Mouse (Mus musculus) limb, embryonic 14.5 days (tissue): ENCODE results near the gene Lrrk1. TPM values are rescaled to one million over a fixed set of nuclear protein-coding genes. Genes with fewer than 3 reads are reported as not detected.

ENCODE experiments used
- ATAC-seq: fragments of 200-750 bp; cut with Nextera tagmentation; 2 replicates; pipeline ENCODE4 v1.8.0; 2017; ENCODE audit warnings: low read depth, moderate number of reproducible peaks, moderate TSS enrichment; ENCODE audit not compliant: low FRiP score
- DNase-seq: peaks from one replicate; pipeline ENCODE4 v3.0.0-alpha.2; 2015; ENCODE audit warnings: low spot score
- H3K27ac ChIP-seq: fragments of 300-500 bp; sonication (generic); replicated peaks from 2 replicates; pipeline ENCODE4 v1.5.1; 2014; ENCODE audit warnings: low read depth, mild to moderate bottlenecking, low read length, moderate library complexity, mixed read lengths
- H3K27me3 ChIP-seq: fragments of 300-500 bp; sonication (generic); 2 replicates; pipeline ENCODE4 v1.6.1; 2014; ENCODE audit warnings: low read length, mixed read lengths; ENCODE audit not compliant: control insufficient read depth, insufficient read depth
- H3K36me3 ChIP-seq: fragments of 300-500 bp; sonication (generic); 2 replicates; pipeline ENCODE4 v1.6.1; 2014; ENCODE audit warnings: mild to moderate bottlenecking, low read length, moderate library complexity, mixed read lengths; ENCODE audit not compliant: control insufficient read depth, insufficient read depth
- H3K4me1 ChIP-seq: fragments of 300-500 bp; sonication (generic); 2 replicates; pipeline ENCODE4 v1.6.1; 2014; ENCODE audit warnings: antibody characterized with exemption, low read length, mixed read lengths; ENCODE audit not compliant: control insufficient read depth, insufficient read depth
- H3K4me2 ChIP-seq: fragments of 300-500 bp; sonication (generic); replicated peaks from 2 replicates; pipeline ENCODE4 v1.6.1; 2014; ENCODE audit warnings: low read depth, mild to moderate bottlenecking, low read length, moderate library complexity; ENCODE audit not compliant: severe bottlenecking
- H3K4me3 ChIP-seq: fragments of 300-500 bp; sonication (generic); replicated peaks from 2 replicates; pipeline ENCODE4 v1.5.1; 2014; ENCODE audit warnings: low read length
- H3K9ac ChIP-seq: fragments of 300-500 bp; sonication (generic); 2 replicates; pipeline ENCODE4 v1.6.1; 2014; ENCODE audit warnings: mild to moderate bottlenecking, low read depth, low read length, moderate library complexity; ENCODE audit not compliant: severe bottlenecking
- H3K9me3 ChIP-seq: fragments of 300-500 bp; sonication (generic); 2 replicates; pipeline ENCODE4 v1.6.1; 2016; ENCODE audit warnings: low read length; ENCODE audit not compliant: control insufficient read depth
- POLR2A ChIP-seq: fragments of 200-500 bp; IDR thresholded peaks from 2 replicates; pipeline ENCODE4 v1.8.0; 2012; ENCODE audit warnings: inconsistent platforms, mild to moderate bottlenecking, moderate library complexity, borderline replicate concordance; ENCODE audit not compliant: insufficient read depth, insufficient read length; ENCODE audit errors: extremely low read depth
- WGBS: fragments of 180-500 bp; shearing (Covaris S2); extraction: QIAGEN DNeasy Blood & Tissue Kit; methylation state at CpG from one replicate; pipeline ENCODE4 v1.1.7; 2014; 5-methylcytosine and 5-hydroxymethylcytosine counted together
- polyA plus RNA-seq, 2 experiments: library from polyadenylated mRNA; depleted of rRNA in 1 of 2; stranded (reverse) in 1 of 2; unstranded in 1 of 2; fragments of >200 nt; fragmentation: Nextera tagmentation in 1 of 2; extraction: Ambion mirVana in 1 of 2; gene quantifications; 2 replicates each; pipeline versions ENCODE4 v1.2.1 to v1.2.3; 2012 to 2014

Gene Lrrk1
- polyA plus RNA-seq, 2 experiments, result 13.1 to 16.1 TPM

DNA sequence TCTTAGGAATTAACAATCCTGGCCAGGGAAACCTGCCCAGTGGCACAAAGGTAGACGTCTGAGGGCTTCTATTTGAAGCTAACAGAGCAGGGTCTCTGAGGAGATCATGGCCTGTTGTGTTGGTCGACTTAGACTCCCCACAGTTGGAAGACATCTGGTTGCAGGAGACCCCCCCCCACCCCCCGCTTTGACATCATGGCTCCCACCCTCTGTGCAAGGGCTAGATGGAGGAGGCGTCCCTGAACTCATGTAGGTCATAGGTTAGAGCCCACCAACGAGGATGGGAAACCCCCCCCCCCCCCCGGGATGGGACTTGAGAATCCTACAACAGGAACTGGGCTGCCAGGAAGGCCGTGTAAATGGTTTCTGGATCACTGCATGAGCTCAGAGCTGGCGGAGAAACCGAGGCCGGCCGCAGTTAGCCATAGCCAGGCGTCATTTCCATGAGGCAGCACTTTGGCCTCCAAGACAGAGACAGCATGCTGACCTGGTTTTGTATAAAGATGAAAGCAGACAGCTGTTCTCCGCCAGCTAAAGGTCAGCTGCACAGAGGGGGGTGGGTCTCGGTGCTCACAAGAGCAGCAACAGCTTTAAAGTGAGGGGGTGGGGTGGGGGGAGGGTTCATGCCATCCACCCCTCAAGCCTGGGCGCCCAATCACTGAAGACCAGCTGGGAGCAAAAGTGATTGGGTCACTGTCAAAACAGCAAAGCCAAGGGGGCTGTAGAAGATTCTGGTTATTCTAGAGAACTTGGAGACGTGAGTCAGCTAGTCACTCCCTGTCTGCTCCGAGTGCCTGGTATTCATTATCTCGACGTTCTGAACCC is 95.4 kb downstream of the Lrrk1 start:
- Histone ChIP-seq H3K9ac (no peak overlapping the region), H3K4me2 (no peak overlapping the region), H3K9me3 (no peaks in the 10 kb centered on the region), H3K36me3 (peaks cover 30% of the 10 kb centered on the region), H3K27me3 (no peaks in the 10 kb centered on the region), H3K4me1 (no peaks in the 10 kb centered on the region), H3K27ac (no peak overlapping the region), H3K4me3 (no peak overlapping the region)
- no peak for TF ChIP-seq POLR2A
- ATAC-seq, result no peak
- no peak for DNase-seq
- WGBS, result 50% methylated on average over 19 of the region's 19 CpGs

- TF ChIP-seq POLR2A, result no peak
- Histone ChIP-seq H3K4me3 (no peak overlapping the region), H3K27ac (no peak overlapping the region), H3K4me1 (no peaks in the 10 kb centered on the region), H3K36me3 (peaks cover 37% of the 10 kb centered on the region), H3K9me3 (no peaks in the 10 kb centered on the region), H3K9ac (no peak overlapping the region), H3K4me2 (no peak overlapping the region), H3K27me3 (no peaks in the 10 kb centered on the region)
- ATAC-seq, result no peak
- 95% methylated on average over 8 of the region's 8 CpGs for WGBS
- no peak for DNase-seq
Observed at GRCm38 (mm10) chr7:66292010-66292409, 96.1 kb downstream of the Lrrk1 start.

DNA sequence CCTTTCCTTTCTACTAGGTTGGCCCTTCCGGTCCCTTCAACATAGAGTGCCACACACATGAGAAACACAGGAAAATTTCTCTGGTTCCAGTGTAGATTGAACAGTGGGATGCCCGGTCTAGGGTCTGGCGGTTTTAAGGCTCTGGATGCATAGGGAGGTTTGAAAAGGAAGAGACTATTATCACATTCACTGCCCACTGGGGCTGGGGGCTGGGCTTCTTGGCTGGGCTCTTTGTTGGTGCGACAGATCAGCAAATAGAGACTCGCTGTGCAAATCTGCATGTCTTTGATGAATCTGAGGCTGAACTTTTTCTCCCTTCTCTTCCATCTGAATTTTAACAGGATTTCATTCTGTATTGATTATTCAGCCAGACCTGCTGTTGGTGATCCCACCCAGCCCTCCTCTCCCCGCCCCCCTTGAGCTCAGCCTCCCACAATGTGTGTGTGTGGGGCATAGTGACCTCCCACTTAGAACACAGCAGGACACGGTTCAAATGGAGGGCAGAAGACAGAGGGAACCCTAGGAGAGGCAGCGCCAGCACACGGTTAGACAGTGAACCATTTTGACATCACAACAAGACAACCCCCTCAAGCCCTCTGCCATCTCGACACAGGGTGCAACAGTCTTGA is 105.1 kb downstream of the Lrrk1 start:
- Histone ChIP-seq H3K27ac (no peak overlapping the region), H3K36me3 (peaks cover 29% of the 10 kb centered on the region), H3K9me3 (no peaks in the 10 kb centered on the region), H3K4me2 (no peak overlapping the region), H3K27me3 (no peaks in the 10 kb centered on the region), H3K4me1 (no peaks in the 10 kb centered on the region), H3K9ac (no peak overlapping the region), H3K4me3 (no peak overlapping the region)
- no peak for DNase-seq
- no peak for TF ChIP-seq POLR2A
- 36% methylated on average over 10 of the region's 10 CpGs for WGBS
- ATAC-seq, result no peak

DNA sequence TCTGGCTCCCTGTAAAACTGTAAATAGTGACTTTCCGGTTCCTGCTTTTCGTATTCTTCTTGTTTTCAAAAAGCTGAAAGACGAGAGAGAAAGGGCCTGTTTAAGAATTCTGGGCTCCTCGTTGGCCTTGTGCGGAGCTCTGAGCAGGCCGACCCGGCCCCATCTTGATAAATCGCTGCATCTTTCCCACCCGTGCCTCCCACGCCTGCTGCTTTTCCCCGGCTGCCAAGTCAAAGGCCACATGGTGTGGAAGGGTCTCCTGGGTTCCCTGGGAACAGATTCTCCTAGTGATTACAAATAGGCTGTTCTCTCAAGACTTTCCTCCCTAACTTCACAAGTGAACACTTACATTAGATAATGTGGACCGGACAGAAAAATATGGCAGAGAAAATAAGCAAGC is 105.9 kb downstream of the Lrrk1 start:
- Histone ChIP-seq H3K9me3 (no peaks in the 10 kb centered on the region), H3K27ac (no peak overlapping the region), H3K9ac (no peak overlapping the region), H3K4me1 (no peaks in the 10 kb centered on the region), H3K27me3 (no peaks in the 10 kb centered on the region), H3K4me3 (no peak overlapping the region), H3K4me2 (no peak overlapping the region), H3K36me3 (peaks cover 25% of the 10 kb centered on the region)
- ATAC-seq (no peak), DNase-seq (no peak)
- 82% methylated on average over 12 of the region's 12 CpGs for WGBS
- no peak for TF ChIP-seq POLR2A

GRCm38 (mm10) chr7:66278001-66278400 is 110.1 kb downstream of the Lrrk1 start:
- WGBS, result 86% methylated on average over 3 of the region's 3 CpGs

More at GRCm38 (mm10) chr7:66278001-66278400, 110.1 kb downstream of the Lrrk1 start:
- no peaks in the 10 kb centered on the region for H3K9me3 ChIP-seq
- H3K4me3 ChIP-seq, result no peak overlapping the region
- H3K36me3 ChIP-seq, result peaks cover 26% of the 10 kb centered on the region
- H3K4me1 ChIP-seq, result no peaks in the 10 kb centered on the region
- TF ChIP-seq POLR2A, result no peak
- H3K27me3 ChIP-seq, result no peaks in the 10 kb centered on the region
- DNase-seq (no peak), ATAC-seq (no peak)
- no peak overlapping the region for H3K9ac ChIP-seq
- H3K4me2 ChIP-seq, result no peak overlapping the region
- no peak overlapping the region for H3K27ac ChIP-seq
